Mouse (Mus musculus) lung, postnatal 0 days (tissue): ENCODE measurements around the gene Pth. TPM values are rescaled to one million over a fixed set of nuclear protein-coding genes. Genes with fewer than 3 reads are reported as not detected.
A peak's percentile ranks its signal among the peaks of the same experiment; 100 is the strongest.

Experiments used
- ATAC-seq: fragments of 200-750 bp; cut with Nextera tagmentation; 2 replicates; pipeline ENCODE4 v1.8.0; 2017; ENCODE audit warnings: moderate library complexity
- DNase-seq: peaks from one replicate; pipeline ENCODE4 v3.0.0-alpha.2; 2016; ENCODE audit warnings: low spot score
- H3K27ac ChIP-seq: fragments of 300-500 bp; sonication (generic); 2 replicates; pipeline ENCODE4 v1.5.1; 2014; ENCODE audit warnings: antibody characterized with exemption, mild to moderate bottlenecking, low read length, mixed read lengths
- H3K27me3 ChIP-seq: fragments of 300-500 bp; sonication (generic); replicated peaks from 2 replicates; pipeline ENCODE4 v1.6.1; 2014; ENCODE audit warnings: low read length, mixed read lengths; ENCODE audit not compliant: insufficient read depth
- H3K36me3 ChIP-seq: fragments of 300-500 bp; sonication (generic); 2 replicates; pipeline ENCODE4 v1.6.1; 2014; ENCODE audit warnings: low read length, mixed read lengths; ENCODE audit not compliant: insufficient read depth
- H3K4me1 ChIP-seq: fragments of 300-500 bp; sonication (generic); 2 replicates; pipeline ENCODE4 v1.6.1; 2014; ENCODE audit warnings: antibody characterized with exemption, low read depth, low read length, mixed read lengths; ENCODE audit not compliant: insufficient read depth
- H3K4me2 ChIP-seq: fragments of 300-500 bp; sonication (generic); replicated peaks from 2 replicates; pipeline ENCODE4 v1.6.1; 2014; ENCODE audit warnings: low read depth, mild to moderate bottlenecking, low read length, moderate library complexity, mixed read lengths
- H3K4me3 ChIP-seq: fragments of 300-500 bp; sonication (generic); 2 replicates; pipeline ENCODE4 v1.5.1; 2014; ENCODE audit warnings: low read depth, low read length
- H3K9ac ChIP-seq: fragments of 300-500 bp; sonication (generic); replicated peaks from 2 replicates; pipeline ENCODE4 v1.6.1; 2014; ENCODE audit warnings: low read depth, mild to moderate bottlenecking
- H3K9me3 ChIP-seq: fragments of 300-500 bp; sonication (generic); 2 replicates; pipeline ENCODE4 v1.6.1; 2016; ENCODE audit warnings: low read length, mixed read lengths
- CTCF ChIP-seq: IDR thresholded peaks from 2 replicates; pipeline ENCODE4 v1.5.1; 2016; ENCODE audit warnings: antibody characterized with exemption, mild to moderate bottlenecking
- EP300 ChIP-seq: IDR thresholded peaks from 2 replicates; pipeline ENCODE4 v1.6.1; 2016; ENCODE audit warnings: antibody characterized with exemption, mild to moderate bottlenecking, control low read depth
- WGBS: fragments of 180-500 bp; shearing (Covaris S2); extraction: QIAGEN DNeasy Blood & Tissue Kit; methylation state at CpG from one replicate; pipeline ENCODE4 v1.1.7; 2014; 5-methylcytosine and 5-hydroxymethylcytosine counted together
- polyA plus RNA-seq: library from polyadenylated mRNA; unstranded; fragments of >200 nt; fragmentation: Nextera tagmentation; extraction: Ambion mirVana; gene quantifications from 2 replicates; pipeline ENCODE4 v1.2.1, GENCODE M21; 2015

Pth gene
- polyA plus RNA-seq, 1 experiment from 2014 or later, result not detected

- peaks cover 3% of the 10 kb centered on the region; the same call in 1 of the 2 replicates for H3K4me1 ChIP-seq
- H3K27ac ChIP-seq, result no peak overlapping the region
- ATAC-seq (peak; percentile 94), DNase-seq (peak; percentile 76)
- no peak overlapping the region for H3K4me2 ChIP-seq
- no peak overlapping the region for H3K9ac ChIP-seq
- TF ChIP-seq CTCF (no peak), EP300 (peak; percentile 57)
- H3K4me3 ChIP-seq, result no peak overlapping the region
- 2% methylated on average over 4 of the region's 4 CpGs for WGBS
- no peaks in the 10 kb centered on the region for H3K9me3 ChIP-seq
- no peaks in the 10 kb centered on the region for H3K36me3 ChIP-seq
- no peaks in the 10 kb centered on the region for H3K27me3 ChIP-seq
Measured at GRCm38 (mm10) chr7:113419070-113419782, 30.9 kb upstream of the Pth start.

DNA sequence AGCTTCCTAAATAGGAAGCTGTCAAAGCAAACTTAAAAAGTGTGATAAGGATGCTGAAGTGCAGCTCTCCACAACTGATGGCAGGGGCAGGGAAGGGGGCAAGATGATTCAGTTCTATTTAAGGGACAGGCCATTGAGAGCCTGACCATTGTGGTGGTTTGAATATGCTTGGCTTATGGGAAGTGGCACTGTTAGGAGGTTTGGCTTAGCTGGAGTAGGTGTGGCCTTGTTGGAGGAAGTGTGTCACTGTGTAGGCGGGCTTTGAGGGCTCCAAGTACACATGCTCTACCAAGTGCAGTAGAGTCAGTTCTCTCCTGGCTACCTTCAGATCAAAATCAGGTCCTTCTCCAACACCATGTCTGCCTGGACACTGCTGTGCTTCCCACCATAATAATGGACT lies 28.2 kb upstream of the Pth start:
- Histone ChIP-seq H3K4me1 (peaks cover 3% of the 10 kb centered on the region; the same call in 1 of the 2 replicates), H3K9ac (no peak overlapping the region), H3K36me3 (no peaks in the 10 kb centered on the region), H3K27me3 (no peaks in the 10 kb centered on the region), H3K27ac (no peak overlapping the region), H3K9me3 (no peaks in the 10 kb centered on the region), H3K4me2 (no peak overlapping the region), H3K4me3 (no peak overlapping the region)
- no peak for TF ChIP-seq EP300
- TF ChIP-seq CTCF, result no peak
- ATAC-seq (no peak), DNase-seq (no peak)
- WGBS, result 73% methylated on average over 1 of the region's 1 CpGs

GRCm38 (mm10) chr7:113415256-113415655 lies 26.9 kb upstream of the Pth start:
- Histone ChIP-seq H3K27ac (no peak overlapping the region), H3K36me3 (no peaks in the 10 kb centered on the region), H3K4me3 (no peak overlapping the region), H3K9ac (no peak overlapping the region), H3K27me3 (no peaks in the 10 kb centered on the region), H3K9me3 (no peaks in the 10 kb centered on the region), H3K4me1 (peaks cover 3% of the 10 kb centered on the region; the same call in 1 of the 2 replicates), H3K4me2 (no peak overlapping the region)
- 81% methylated on average over 3 of the region's 3 CpGs for WGBS
- DNase-seq (no peak), ATAC-seq (no peak)
- no peak for TF ChIP-seq CTCF
- TF ChIP-seq EP300, result no peak

DNA sequence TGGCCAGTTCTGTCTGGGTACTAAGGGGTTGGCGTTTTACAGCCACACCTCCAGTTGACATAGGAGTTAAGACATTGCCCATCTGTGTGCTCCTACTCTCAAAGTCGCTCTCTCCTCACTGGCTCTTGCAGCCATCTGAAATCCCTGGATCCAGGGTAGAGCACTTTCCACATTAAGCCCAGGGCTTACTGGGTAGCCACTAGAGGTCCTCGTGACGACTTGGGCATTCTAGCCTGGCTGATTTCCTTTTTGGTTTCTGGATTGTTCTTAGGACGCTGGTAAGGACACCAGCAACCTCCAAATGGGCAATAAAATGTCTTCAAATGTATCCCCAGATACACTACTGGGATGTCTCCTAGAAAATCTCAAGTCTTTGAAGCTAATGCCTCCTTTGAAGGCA lies 20.3 kb upstream of the Pth start:
- H3K9ac ChIP-seq, result no peak overlapping the region
- DNase-seq (no peak), ATAC-seq (no peak)
- WGBS, result 48% methylated on average over 5 of the region's 5 CpGs
- no peaks in the 10 kb centered on the region for H3K27me3 ChIP-seq
- no peaks in the 10 kb centered on the region for H3K36me3 ChIP-seq
- no peaks in the 10 kb centered on the region for H3K4me1 ChIP-seq
- H3K4me3 ChIP-seq, result no peak overlapping the region
- H3K4me2 ChIP-seq, result no peak overlapping the region
- no peaks in the 10 kb centered on the region for H3K9me3 ChIP-seq
- H3K27ac ChIP-seq, result no peak overlapping the region
- TF ChIP-seq EP300 (no peak), CTCF (peak; percentile 26)

- ATAC-seq (no peak), DNase-seq (no peak)
- H3K27ac ChIP-seq, result no peak overlapping the region
- TF ChIP-seq EP300 (no peak), CTCF (no peak)
- no peaks in the 10 kb centered on the region for H3K27me3 ChIP-seq
- H3K9me3 ChIP-seq, result no peaks in the 10 kb centered on the region
- no peaks in the 10 kb centered on the region for H3K4me1 ChIP-seq
- no peak overlapping the region for H3K4me3 ChIP-seq
- no peak overlapping the region for H3K4me2 ChIP-seq
- H3K9ac ChIP-seq, result no peak overlapping the region
- no peaks in the 10 kb centered on the region for H3K36me3 ChIP-seq
Measured at GRCm38 (mm10) chr7:113398083-113398482, 9.7 kb upstream of the Pth start.

- H3K36me3 ChIP-seq, result no peaks in the 10 kb centered on the region
- DNase-seq (no peak), ATAC-seq (no peak)
- no peak overlapping the region for H3K4me2 ChIP-seq
- no peak overlapping the region for H3K4me3 ChIP-seq
- no peaks in the 10 kb centered on the region for H3K4me1 ChIP-seq
- H3K9me3 ChIP-seq, result no peaks in the 10 kb centered on the region
- H3K27me3 ChIP-seq, result no peaks in the 10 kb centered on the region
- H3K9ac ChIP-seq, result no peak overlapping the region
- H3K27ac ChIP-seq, result no peak overlapping the region
- 78% methylated on average over 4 of the region's 4 CpGs for WGBS
- TF ChIP-seq CTCF (no peak), EP300 (no peak)
Measured at GRCm38 (mm10) chr7:113396661-113397060, 8.3 kb upstream of the Pth start.
